Mouse (Mus musculus) skeletal muscle tissue, adult 2 months (tissue): ENCODE measurements at regions not wholly inside any gene's neighbourhood (a gene's known extent, or its start where the extent isn't known, plus 50 kb on each side); places are given as distances from the start of the nearest gene placed in this dataset.

Source experiments
- DNase-seq: peaks from one replicate; pipeline ENCODE4 v3.0.0-alpha.2; 2012; ENCODE audit warnings: low read depth, low spot score

GRCm38 (mm10) chr8:11979056-11979455 is 138.8 kb downstream of the Tex29 start:
- no peak for DNase-seq

- DNase-seq, result no peak
Measured at GRCm38 (mm10) chr8:11981458-11981857, 141.2 kb downstream of the Tex29 start.

DNA sequence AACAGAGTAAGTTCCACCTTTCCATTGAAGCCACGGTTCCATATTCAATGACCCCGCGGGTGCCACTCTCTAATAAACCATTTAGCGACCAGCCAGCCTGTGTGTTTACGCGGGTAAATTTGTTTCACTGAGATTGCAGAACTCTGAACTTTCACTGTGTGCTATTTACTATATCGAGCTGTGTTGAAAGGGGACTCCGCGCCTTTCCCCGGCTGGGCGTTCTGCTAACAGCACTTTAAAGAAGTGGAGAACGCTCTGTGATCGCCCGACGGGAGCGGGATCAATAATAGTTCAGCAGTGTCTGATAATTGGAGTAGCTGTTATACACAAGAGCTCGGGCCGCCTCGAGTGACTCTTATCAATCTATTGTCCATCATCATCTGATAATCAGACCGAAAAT is 149.8 kb downstream of the Tex29 start:
- DNase-seq, result no peak

DNA sequence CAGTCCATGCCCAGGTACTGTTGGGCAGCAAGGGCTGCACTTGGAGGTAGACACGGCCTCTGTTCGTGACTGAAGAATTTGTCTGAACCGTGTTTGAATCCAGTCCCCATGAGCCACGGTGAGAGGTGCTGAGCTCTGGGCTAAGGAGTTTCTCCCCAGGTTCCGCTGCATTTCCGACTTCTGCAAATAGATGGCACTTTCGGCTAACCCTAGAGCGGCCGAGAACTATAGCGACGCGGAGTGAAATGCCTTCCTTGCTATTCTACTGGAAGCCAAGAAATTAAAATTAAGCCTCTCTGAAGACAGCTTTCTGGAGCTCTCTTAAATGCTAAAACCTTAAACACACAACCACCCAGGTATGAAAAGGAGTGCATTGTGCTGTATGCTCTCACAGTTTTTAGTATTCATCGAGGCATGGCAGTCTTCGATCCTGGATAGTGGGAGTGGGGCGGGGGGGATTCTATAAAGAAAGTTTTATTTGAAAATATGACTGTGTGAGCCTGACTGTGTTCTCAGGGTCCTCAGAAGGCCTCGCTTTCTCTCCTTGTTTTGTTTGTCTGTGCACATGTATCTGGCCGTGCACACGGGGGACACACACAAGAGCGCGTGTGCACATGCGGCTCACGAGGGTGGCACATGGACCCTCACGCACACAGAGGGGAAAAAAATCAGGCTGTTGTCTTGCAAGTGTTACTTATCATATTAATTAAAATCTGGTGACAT is 159.6 kb downstream of the Tex29 start:
- no peak for DNase-seq

GRCm38 (mm10) chr8:12000459-12000789 is 160.2 kb downstream of the Tex29 start:
- DNase-seq, result no peak

DNA sequence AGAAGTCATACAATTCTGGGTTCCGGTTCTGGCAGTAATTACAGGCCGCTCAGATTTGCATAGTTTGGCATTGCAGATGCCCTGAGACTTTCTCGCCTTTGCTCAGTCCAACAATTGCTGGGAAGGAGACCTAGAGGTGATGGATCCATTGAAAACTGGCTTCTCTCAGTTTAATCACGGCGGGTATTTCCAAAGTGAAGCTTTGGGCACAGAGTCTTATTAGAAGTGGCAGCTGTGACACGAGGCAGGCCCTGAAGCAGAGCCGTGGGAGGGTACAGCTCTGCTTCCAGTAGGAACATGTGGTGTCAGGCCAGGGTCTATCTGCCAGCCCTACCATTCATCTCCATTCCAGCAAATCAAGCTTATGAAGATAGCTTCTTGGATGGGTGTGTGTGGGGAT is 164.0 kb downstream of the Tex29 start:
- no peak for DNase-seq

DNA sequence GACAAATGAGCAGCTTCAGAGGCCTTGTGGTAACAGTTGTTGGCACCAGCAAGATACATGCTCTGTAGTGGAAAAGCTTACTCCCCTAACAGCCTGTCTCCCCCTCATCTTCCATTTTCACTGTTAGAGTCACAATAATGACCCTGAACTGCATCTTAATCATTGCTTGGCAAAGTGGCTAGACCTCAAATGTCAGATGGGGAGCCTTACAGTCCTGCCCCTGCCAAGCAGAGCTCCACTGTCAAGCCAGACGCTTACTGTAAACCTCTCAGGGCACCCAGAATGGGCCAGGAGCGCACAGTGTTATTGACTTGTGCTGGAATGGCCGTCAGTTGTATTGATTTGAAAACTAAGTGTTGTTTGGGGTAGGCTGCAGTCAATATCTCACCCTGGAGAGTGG is 172.5 kb downstream of the Tex29 start:
- no peak for DNase-seq

GRCm38 (mm10) chr8:12017750-12018149 is 177.5 kb downstream of the Tex29 start:
- no peak for DNase-seq

DNA sequence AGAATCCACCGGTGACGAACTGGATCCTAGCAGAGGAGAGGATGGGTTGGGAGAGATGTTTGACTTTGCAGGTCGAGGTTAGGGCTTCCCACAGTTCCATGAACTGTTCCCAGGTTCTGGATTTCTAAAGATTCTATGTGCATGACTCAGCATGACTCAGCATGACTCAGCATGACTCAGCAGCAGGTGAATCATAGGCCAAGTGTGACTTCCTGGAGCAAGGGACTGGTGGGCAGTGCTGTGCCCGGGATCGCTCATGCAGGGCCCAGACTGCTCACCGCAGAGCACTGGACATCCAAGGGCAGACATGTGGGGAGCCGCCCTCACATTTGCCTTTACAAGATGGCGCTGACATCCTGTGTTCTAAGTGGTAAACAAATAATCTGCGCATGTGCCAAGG is 179.0 kb downstream of the Tex29 start:
- no peak for DNase-seq

DNA sequence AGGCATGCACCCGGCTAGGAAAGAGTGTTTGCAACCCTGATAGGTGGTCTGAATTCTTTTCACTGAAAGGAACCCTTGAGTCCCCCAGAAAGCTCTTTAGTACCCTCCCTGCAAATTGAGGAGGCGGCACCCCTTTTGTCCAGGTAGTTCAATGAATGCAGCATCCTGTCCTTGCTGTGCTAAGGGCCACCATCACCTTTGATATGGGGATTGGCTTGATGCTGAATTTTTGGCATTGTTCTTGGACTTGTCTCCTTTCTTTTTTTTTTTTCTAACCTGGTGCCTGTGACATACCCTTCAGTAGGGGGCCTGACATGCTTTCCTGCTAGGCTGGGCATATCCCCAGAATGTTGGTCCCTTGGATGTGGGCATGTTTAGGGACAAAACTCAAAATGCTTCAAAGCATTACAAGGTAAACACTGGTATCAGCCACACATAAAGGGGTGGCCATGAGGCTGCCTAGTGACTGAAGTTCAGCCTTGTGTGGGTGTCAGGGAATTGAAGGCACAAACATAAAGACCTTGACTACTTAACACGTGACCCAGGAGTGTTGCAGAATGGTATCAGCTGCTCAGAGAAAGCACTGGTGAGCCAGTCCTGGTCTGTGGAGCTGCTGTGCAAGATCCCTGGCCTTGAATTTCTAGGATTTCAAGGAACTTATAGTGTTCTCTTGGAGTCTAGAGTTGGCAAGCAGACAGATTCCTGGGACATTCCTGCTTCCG is 183.6 kb downstream of the Tex29 start:
- no peak for DNase-seq

DNA sequence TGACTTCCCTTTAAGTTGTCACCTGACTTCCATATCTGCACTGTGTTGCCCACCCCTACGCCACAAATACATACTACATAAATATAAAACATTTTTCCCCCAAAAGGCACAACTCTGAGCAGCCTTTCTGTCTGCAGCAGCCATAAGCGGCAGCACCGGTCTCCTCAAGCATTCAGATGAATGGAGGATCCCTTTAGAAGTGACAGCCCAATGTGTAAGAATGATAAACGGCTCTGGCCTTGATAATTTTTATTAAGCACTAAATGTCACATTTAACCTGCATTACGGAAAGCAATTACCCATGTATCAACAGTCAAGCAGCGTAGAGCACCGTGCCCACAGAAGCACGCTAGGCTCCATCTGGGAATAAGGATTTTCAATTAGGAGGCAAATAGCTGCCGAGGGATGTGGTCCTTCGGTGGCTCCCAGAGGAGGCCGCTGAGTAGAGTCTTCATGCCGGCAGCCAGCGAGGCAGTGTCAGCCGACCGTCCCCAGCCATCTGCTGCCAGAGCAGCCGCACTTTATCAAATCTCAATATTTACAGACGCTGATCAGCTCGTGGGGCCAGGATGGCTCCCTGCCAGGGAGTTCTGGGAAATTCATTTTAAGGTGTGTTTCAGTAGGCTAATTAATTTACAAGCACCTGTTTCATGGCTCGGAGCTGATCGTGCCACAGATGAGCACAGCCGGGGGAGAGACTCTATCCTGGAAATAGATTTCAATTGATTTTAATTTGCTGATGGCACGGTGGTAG is 190.3 kb downstream of the Tex29 start:
- DNase-seq, result no peak

DNA sequence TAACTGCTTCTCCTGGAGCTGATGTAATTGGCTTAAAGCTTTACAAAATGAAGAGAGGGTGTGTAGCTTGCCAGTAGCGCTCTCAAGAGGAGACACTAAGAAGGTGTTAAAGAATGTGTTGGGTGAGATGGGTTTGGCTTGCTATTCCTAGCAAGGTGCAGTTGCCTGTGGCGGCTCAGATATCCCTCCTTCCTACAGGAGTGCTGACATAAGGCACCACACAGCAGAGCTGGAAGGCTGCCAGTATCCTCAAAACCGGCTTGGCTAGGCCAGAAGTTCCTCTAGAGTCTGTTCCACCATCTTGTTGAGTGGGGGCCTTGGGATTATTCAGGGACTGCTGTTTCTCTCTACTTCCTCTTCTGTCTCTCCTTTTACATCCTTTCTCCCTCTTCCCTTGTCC is 191.5 kb downstream of the Tex29 start:
- DNase-seq, result no peak

DNA sequence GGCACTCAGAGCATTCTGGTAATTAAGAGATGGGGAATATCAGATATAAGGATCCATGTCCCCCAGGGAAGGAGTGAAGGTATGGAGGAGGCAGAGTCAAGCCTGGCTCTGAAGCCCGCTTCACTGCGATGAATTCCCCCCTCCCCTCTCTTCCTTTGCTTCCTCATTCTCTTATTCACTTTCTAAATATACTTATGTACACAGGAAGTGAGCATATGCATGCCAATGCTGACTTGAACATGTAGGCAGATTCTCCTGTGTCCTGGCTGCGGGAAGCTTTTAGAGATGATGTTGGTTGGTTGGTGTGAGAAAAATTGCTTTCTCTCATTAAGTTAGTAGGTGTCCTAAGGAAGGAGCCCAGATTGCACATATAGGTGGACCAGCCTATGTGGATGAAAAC is 192.1 kb downstream of the Tex29 start:
- DNase-seq, result no peak

DNA sequence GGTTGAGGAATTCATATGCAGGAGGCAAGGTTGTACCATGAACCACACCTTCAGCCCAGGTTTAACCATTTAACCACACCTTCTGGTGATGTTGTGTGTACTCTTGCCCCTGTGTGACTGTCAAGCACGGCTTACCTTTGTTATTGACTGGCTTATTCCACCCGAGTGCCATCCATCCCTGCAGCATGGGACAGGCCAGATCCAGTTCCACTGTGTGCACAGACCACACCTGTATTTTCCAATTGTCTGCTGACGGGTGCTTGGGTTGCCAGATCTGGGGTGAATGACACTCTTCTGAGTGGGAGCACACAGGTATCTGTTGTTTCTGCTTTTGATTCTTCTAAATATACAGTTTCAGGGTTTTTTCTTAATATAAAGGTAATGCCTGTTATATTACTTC is 196.1 kb downstream of the Tex29 start:
- no peak for DNase-seq

DNA sequence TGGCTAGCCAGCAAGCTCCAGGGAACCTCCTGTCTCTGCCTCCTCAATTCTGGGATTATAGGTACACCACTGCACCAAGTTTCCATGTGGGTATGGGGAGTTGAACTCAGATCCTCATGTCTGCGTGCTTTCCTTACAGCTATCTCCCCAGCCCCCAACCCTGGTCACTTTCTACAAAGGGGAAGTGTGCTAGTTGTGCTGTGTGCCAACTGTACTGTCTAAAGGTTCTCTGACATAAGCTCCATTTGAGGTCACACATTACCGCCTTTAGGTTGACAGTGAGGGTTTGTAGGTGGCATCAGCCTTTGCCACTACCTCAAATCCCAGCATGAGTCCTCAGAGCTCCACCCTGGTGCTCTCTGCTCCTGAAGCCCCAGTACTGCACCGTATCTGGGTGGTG is 200.7 kb downstream of the Tex29 start:
- no peak for DNase-seq

- no peak for DNase-seq
Measured at GRCm38 (mm10) chr8:12041662-12042061, 201.4 kb downstream of the Tex29 start.

DNA sequence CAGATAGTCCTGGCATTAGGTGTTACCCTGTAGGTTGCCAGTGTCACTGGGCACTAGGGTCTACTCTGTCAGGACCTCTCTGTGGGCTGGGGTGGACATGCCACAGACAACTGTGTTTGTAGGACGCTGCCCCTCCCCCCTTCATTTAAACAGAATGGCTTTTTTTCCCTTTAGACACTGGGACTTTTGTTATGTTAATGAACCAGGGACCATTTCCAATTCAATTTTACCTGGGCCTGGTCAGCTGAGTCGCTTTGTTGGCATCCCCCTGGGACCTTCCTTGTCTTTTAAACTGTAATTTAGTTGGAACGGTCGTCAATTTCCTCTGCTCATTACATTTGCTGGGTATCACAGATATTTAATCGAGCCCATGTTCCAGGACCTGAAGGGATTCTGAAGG is 210.6 kb downstream of the Tex29 start:
- no peak for DNase-seq

DNA sequence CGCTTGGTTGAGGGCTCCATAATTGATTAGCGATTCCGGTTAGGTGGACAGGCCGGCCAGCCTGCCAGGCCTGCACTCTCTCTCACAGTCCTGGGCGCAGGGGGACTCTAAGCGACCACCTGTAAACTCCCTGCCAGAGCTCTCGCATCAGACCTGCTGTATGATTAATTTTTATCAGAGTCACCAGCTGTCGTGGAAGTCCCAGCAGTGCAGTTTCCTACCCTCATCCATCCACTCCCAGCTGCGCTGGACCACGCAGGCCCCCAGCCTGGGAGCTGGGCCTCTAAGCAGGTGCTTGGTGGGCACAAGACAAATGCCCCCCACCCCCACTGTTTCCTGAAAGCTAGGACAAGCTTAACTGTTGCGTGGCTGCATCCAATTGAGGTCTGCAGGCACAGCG is 211.1 kb downstream of the Tex29 start:
- DNase-seq, result no peak

- DNase-seq, result no peak
Measured at GRCm38 (mm10) chr8:12055931-12056330, 215.7 kb downstream of the Tex29 start.

DNA sequence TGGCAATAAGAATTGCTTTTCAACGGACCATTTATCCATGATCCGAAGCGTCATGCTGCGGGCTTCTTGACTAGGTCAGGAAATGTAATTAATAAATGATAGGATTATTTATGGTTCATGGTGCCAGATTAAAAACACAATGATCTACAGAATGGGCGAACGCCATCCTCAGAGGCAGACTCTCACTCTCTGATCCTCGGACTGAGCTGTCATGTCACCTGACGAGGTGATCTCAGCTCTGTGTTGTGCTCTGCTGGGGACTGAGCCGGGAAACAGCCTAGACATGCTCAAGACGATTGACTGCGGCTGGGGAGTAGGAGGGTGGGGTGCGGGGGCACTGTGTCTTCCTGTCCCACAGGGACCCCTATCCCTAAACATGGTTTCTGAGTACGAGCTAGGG is 217.4 kb upstream of the A230072I06Rik start:
- DNase-seq, result no peak

GRCm38 (mm10) chr8:12062710-12063109 is 215.9 kb upstream of the A230072I06Rik start:
- no peak for DNase-seq

DNA sequence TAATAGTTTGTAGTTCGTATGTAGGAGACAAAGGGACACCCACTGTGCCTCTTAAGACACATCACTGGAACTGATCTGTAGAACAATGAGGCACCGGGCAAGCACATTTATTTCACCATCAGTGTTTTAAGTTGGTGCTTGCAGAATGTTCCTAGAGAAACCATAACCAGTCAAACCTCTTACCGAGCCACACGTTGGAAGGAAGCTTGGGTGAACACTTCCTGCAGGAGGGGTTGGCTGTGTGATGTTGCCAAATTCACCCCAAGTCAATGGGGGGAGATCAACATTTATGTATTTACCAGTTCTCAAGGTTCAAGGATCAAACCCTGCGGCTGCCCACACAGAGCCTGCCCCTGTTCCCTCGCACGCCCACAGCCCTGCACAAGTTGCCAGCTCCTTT is 214.0 kb upstream of the A230072I06Rik start:
- DNase-seq, result no peak

GRCm38 (mm10) chr8:12066454-12066853 is 212.2 kb upstream of the A230072I06Rik start:
- no peak for DNase-seq
